Mouse (Mus musculus): ENCODE results near the gene Gon4l. TPM values are rescaled to one million over a fixed set of nuclear protein-coding genes. Genes with fewer than 3 reads are reported as not detected.
A peak's percentile ranks its signal among the peaks of the same experiment; 100 is the strongest.
"Not testable (repeated sequence)": the region's sequence is repeated elsewhere in the genome, so short reads cannot be mapped to it uniquely, and the experiment has no call there.

Gene Gon4l
- polyA plus RNA-seq (2016; fragmentation: Nextera tagmentation; extraction: Ambion mirVana): 20.8 and 21.4 TPM in 2 replicates

DNA sequence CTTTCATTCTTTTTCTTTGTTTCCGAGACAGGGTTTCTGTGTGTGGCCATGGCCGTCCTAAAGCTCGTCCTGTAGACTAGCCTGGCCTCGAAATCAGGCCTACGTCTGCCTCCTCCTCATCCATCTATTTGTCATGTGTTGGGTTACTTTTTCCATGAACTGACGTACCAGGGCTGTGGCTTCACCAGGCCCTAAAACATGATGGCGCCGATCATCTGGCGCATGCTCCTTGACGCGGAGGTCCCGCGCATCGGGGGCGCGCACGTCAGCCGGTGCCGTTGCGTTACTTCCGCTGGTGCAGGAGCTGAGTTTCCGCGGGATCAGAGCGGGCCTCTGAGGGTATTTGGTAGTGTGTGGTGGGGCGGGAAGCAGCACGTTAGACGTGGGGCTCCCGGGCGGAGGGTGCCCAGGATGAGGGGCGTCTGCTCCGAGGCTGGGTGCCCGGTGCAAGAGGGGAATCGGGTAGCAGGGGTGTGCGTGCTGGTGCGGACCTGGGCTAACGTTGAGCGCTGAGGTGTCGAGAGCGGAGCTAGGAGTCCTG, at the start of gene Gon4l:
Gon4l (plus strand) TSS at position 281 of the 541 bp plus-strand sequence.
- Histone ChIP-seq H3K9ac (peak within 1 kb of the TSS; percentile 40; the same call in 1 of the 2 replicates), H3K27ac (peak within 1 kb of the TSS; percentile 87), H3K4me3 (replicated peaks) (peak within 1 kb of the TSS; percentile 42), H3K36me3 (replicated peaks) (peaks cover 12% of the 10 kb centered on the region), H3K4me2 (peak within 1 kb of the TSS; percentile 51)
- peak; percentile 45 for ATAC-seq (ENCODE audit: low FRiP score)
- WGBS: 2% methylated on average over 29 of the region's 39 CpGs
- H3K9me3 ChIP-seq, H3K4me1 ChIP-seq, H3K27me3 ChIP-seq: not testable (repeated sequence)

GRCm38 (mm10) chr3:88786323-88786722, 48.7 kb upstream of the Gon4l start:
- not testable (repeated sequence) for H3K27ac ChIP-seq; ATAC-seq (ENCODE audit: low FRiP score); H3K4me2 ChIP-seq; H3K27me3 ChIP-seq; H3K9me3 ChIP-seq; H3K9ac ChIP-seq; H3K4me3 ChIP-seq (replicated peaks); H3K4me1 ChIP-seq
- 90% methylated on average over 1 of the region's 4 CpGs for WGBS
- H3K36me3 ChIP-seq (replicated peaks): peaks cover 13% of the 10 kb centered on the region

DNA sequence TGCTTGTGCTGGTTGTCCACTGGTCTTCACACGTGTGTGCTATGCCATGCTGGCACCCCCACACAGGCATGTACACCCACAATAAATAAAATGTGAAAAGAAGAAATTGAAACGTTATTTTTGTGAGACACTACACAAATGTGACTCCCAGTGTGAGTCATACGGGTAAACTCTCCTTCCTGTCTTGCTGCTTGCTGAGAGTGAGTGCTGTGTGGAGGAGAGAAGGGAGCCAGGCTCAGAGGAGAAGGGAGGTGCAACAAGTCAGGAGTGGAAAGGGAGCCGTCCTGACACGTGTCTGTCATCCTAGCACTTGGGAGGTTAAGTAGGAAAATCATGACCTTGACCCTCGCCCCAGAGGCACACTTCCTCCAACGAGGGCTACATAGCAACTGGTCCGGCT, 48.2 kb upstream of the Gon4l start:
- not testable (repeated sequence) for H3K9ac ChIP-seq; H3K27ac ChIP-seq; H3K4me2 ChIP-seq; H3K9me3 ChIP-seq; ATAC-seq (ENCODE audit: low FRiP score); H3K4me1 ChIP-seq; H3K4me3 ChIP-seq (replicated peaks); H3K27me3 ChIP-seq
- WGBS: no CpG with 5 or more reads among the region's 8 CpGs
- H3K36me3 ChIP-seq (replicated peaks): peaks cover 13% of the 10 kb centered on the region

DNA sequence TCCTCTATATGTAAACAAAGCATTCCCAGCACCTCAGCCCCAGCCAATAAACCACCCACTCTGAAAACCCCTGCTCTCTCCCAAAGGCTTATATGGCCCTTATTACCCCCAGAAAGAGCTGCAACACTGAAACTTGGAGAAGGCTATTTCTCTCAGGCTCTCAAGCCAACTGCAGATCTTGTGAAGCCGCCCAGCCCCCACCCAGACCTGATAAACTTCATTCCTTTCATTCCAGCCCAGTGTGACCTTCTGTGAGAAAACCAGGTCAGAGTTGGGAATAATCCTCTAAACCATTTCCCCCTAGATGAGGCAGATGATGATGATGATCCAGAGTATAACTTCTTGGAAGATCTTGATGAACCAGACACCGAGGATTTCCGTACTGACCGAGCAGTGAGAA, 47.0 kb upstream of the Gon4l start:
- ATAC-seq (ENCODE audit: low FRiP score); H3K4me2 ChIP-seq; H3K27ac ChIP-seq; H3K27me3 ChIP-seq; H3K4me1 ChIP-seq; H3K9ac ChIP-seq; H3K9me3 ChIP-seq; H3K4me3 ChIP-seq (replicated peaks): not testable (repeated sequence)
- H3K36me3 ChIP-seq (replicated peaks): peaks cover 13% of the 10 kb centered on the region
- WGBS: 100% methylated on average over 2 of the region's 4 CpGs

- H3K4me1 ChIP-seq; H3K27ac ChIP-seq; H3K36me3 ChIP-seq (replicated peaks); H3K4me3 ChIP-seq (replicated peaks); H3K9me3 ChIP-seq; H3K9ac ChIP-seq; ATAC-seq (ENCODE audit: low FRiP score); H3K4me2 ChIP-seq; H3K27me3 ChIP-seq: not testable (repeated sequence)
- WGBS: 87% methylated on average over 6 of the region's 6 CpGs
Measured at GRCm38 (mm10) chr3:88797507-88797906, 37.5 kb upstream of the Gon4l start.

DNA sequence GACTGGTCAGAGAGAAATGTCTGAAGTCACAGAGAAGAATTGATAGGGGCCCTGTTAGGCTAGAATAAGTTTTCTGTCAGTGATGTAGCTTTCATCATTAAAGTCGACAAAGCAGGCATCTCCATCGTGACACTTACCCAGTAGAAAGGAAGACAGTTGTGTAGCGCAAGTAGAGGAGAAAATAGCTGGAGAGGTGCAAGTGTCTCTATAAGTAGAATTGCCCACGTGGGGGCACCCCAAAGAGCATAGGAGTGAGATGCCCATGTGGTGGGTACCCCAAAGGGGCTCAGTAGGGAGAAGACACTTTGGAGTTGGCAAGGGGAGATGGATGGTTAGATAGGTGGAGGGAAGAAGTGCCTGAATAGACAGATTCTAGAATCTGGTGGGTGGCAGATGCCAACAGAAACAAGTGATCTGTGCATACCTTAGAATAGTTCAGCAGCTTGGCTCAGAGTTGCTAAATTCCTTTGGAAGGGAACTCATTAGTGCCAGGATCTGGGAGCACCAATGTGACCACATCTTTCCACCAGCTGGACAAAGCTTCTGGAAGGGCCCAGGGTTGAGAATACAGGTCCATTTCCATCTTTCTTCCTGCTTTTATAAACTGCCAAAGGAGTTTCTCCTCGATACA, 31.0 kb upstream of the Gon4l start:
- H3K9ac ChIP-seq: no peak overlapping the region
- no peaks in the 10 kb centered on the region for H3K9me3 ChIP-seq
- no peak for ATAC-seq (ENCODE audit: low FRiP score)
- no peaks in the 10 kb centered on the region for H3K27me3 ChIP-seq
- no peak overlapping the region for H3K4me3 ChIP-seq (replicated peaks)
- H3K36me3 ChIP-seq (replicated peaks): peaks cover 25% of the 10 kb centered on the region
- H3K4me2 ChIP-seq: no peak overlapping the region
- H3K4me1 ChIP-seq: no peaks in the 10 kb centered on the region
- H3K27ac ChIP-seq: no peak overlapping the region
- 90% methylated on average over 5 of the region's 5 CpGs for WGBS

DNA sequence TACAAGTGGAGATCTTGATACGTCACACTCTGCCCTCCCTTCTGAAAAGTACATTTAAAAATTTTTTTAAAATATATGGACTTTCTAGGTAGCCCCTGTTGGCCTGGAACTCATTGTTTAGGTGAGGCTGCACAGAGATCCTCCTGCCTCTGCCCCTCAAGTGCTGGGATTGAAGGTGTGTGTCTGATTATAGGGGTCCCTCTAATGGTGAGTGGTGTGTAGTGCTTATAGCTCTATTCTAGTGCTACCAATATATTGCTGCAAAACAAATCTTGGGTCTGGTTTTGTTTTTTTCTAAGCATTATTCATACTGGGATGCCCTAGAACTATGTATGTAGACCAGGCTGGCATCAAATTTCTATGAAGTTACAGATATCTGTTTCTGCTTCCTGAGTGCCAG, 9.3 kb upstream of the Gon4l start:
- H3K9ac ChIP-seq: no peak overlapping the region
- H3K9me3 ChIP-seq: no peaks in the 10 kb centered on the region
- no peak overlapping the region for H3K4me3 ChIP-seq (replicated peaks)
- WGBS: 100% methylated on average over 1 of the region's 1 CpGs
- no peaks in the 10 kb centered on the region for H3K27me3 ChIP-seq
- H3K4me1 ChIP-seq: no peaks in the 10 kb centered on the region; the same call in 1 of the 2 replicates
- no peak overlapping the region for H3K4me2 ChIP-seq
- H3K27ac ChIP-seq: no peak overlapping the region
- H3K36me3 ChIP-seq (replicated peaks): peaks cover 28% of the 10 kb centered on the region
- no peak for ATAC-seq (ENCODE audit: low FRiP score)

GRCm38 (mm10) chr3:88827231-88827630, 7.8 kb upstream of the Gon4l start:
- Histone ChIP-seq H3K36me3 (replicated peaks) (peaks cover 23% of the 10 kb centered on the region), H3K4me1 (no peaks in the 10 kb centered on the region; the same call in 1 of the 2 replicates), H3K27ac (no peak overlapping the region), H3K9ac (no peak overlapping the region), H3K27me3 (no peaks in the 10 kb centered on the region), H3K4me2 (no peak overlapping the region), H3K9me3 (no peaks in the 10 kb centered on the region), H3K4me3 (replicated peaks) (no peak overlapping the region)
- ATAC-seq (ENCODE audit: low FRiP score): no peak
- 97% methylated on average over 9 of the region's 9 CpGs for WGBS

GRCm38 (mm10) chr3:88831177-88832121, 3.6 kb upstream of the Gon4l start:
- peak overlapping the region; percentile 96 for H3K27ac ChIP-seq
- H3K4me2 ChIP-seq: peak overlapping the region; percentile 53
- H3K9me3 ChIP-seq; H3K36me3 ChIP-seq (replicated peaks); H3K4me1 ChIP-seq; H3K27me3 ChIP-seq: not testable (repeated sequence)
- peak overlapping the region; percentile 57 for H3K9ac ChIP-seq
- H3K4me3 ChIP-seq (replicated peaks): peak overlapping the region; percentile 47
- WGBS: 4% methylated on average over 21 of the region's 28 CpGs
- peak; percentile 84 for ATAC-seq (ENCODE audit: low FRiP score)

GRCm38 (mm10) chr3:88832388-88832787, 2.6 kb upstream of the Gon4l start:
- not testable (repeated sequence) for H3K36me3 ChIP-seq (replicated peaks); H3K9ac ChIP-seq; H3K27me3 ChIP-seq; H3K9me3 ChIP-seq; H3K4me1 ChIP-seq
- Histone ChIP-seq H3K4me2 (peak overlapping the region; percentile 42), H3K27ac (peak overlapping the region; percentile 74), H3K4me3 (replicated peaks) (peak overlapping the region; percentile 35)
- peak; percentile 79 for ATAC-seq (ENCODE audit: low FRiP score)
- WGBS: 1% methylated on average over 14 of the region's 14 CpGs

- Histone ChIP-seq H3K27ac (no peak overlapping the region), H3K4me3 (replicated peaks) (no peak overlapping the region), H3K9me3 (no peaks in the 10 kb centered on the region), H3K4me1 (no peaks in the 10 kb centered on the region), H3K4me2 (no peak overlapping the region), H3K36me3 (replicated peaks) (peaks cover 41% of the 10 kb centered on the region), H3K27me3 (no peaks in the 10 kb centered on the region), H3K9ac (no peak overlapping the region)
- ATAC-seq (ENCODE audit: low FRiP score): no peak
- 95% methylated on average over 4 of the region's 4 CpGs for WGBS
Measured at GRCm38 (mm10) chr3:88849172-88849571, 14.1 kb downstream of the Gon4l start.

- Histone ChIP-seq H3K27me3 (no peaks in the 10 kb centered on the region), H3K4me2 (no peak overlapping the region), H3K4me3 (replicated peaks) (no peak overlapping the region), H3K36me3 (replicated peaks) (peaks cover 67% of the 10 kb centered on the region), H3K4me1 (no peaks in the 10 kb centered on the region), H3K9ac (no peak overlapping the region), H3K9me3 (no peaks in the 10 kb centered on the region), H3K27ac (no peak overlapping the region)
- no peak for ATAC-seq (ENCODE audit: low FRiP score)
- WGBS: 92% methylated on average over 6 of the region's 6 CpGs
Measured at GRCm38 (mm10) chr3:88855837-88856236, 20.8 kb downstream of the Gon4l start.
